Mouse (Mus musculus) lung, postnatal 0 days (tissue): Measurements from ENCODE around the gene Zdhhc14. TPM values are rescaled to one million over a fixed set of nuclear protein-coding genes. Genes with fewer than 3 reads are reported as not detected.
A peak's percentile ranks its signal among the peaks of the same experiment; 100 is the strongest.

Source experiments
- ATAC-seq: fragments of 200-750 bp; cut with Nextera tagmentation; 2 replicates; pipeline ENCODE4 v1.8.0; 2017; ENCODE audit warnings: moderate library complexity
- DNase-seq: peaks from one replicate; pipeline ENCODE4 v3.0.0-alpha.2; 2016; ENCODE audit warnings: low spot score
- H3K27ac ChIP-seq: fragments of 300-500 bp; sonication (generic); 2 replicates; pipeline ENCODE4 v1.5.1; 2014; ENCODE audit warnings: antibody characterized with exemption, mild to moderate bottlenecking, low read length, mixed read lengths
- H3K27me3 ChIP-seq: fragments of 300-500 bp; sonication (generic); replicated peaks from 2 replicates; pipeline ENCODE4 v1.6.1; 2014; ENCODE audit warnings: low read length, mixed read lengths; ENCODE audit not compliant: insufficient read depth
- H3K36me3 ChIP-seq: fragments of 300-500 bp; sonication (generic); 2 replicates; pipeline ENCODE4 v1.6.1; 2014; ENCODE audit warnings: low read length, mixed read lengths; ENCODE audit not compliant: insufficient read depth
- H3K4me1 ChIP-seq: fragments of 300-500 bp; sonication (generic); 2 replicates; pipeline ENCODE4 v1.6.1; 2014; ENCODE audit warnings: antibody characterized with exemption, low read depth, low read length, mixed read lengths; ENCODE audit not compliant: insufficient read depth
- H3K4me2 ChIP-seq: fragments of 300-500 bp; sonication (generic); replicated peaks from 2 replicates; pipeline ENCODE4 v1.6.1; 2014; ENCODE audit warnings: low read depth, mild to moderate bottlenecking, low read length, moderate library complexity, mixed read lengths
- H3K4me3 ChIP-seq: fragments of 300-500 bp; sonication (generic); 2 replicates; pipeline ENCODE4 v1.5.1; 2014; ENCODE audit warnings: low read depth, low read length
- H3K9ac ChIP-seq: fragments of 300-500 bp; sonication (generic); replicated peaks from 2 replicates; pipeline ENCODE4 v1.6.1; 2014; ENCODE audit warnings: low read depth, mild to moderate bottlenecking
- H3K9me3 ChIP-seq: fragments of 300-500 bp; sonication (generic); 2 replicates; pipeline ENCODE4 v1.6.1; 2016; ENCODE audit warnings: low read length, mixed read lengths
- CTCF ChIP-seq: IDR thresholded peaks from 2 replicates; pipeline ENCODE4 v1.5.1; 2016; ENCODE audit warnings: antibody characterized with exemption, mild to moderate bottlenecking
- EP300 ChIP-seq: IDR thresholded peaks from 2 replicates; pipeline ENCODE4 v1.6.1; 2016; ENCODE audit warnings: antibody characterized with exemption, mild to moderate bottlenecking, control low read depth
- WGBS: fragments of 180-500 bp; shearing (Covaris S2); extraction: QIAGEN DNeasy Blood & Tissue Kit; methylation state at CpG from one replicate; pipeline ENCODE4 v1.1.7; 2014; 5-methylcytosine and 5-hydroxymethylcytosine counted together
- polyA plus RNA-seq: library from polyadenylated mRNA; unstranded; fragments of >200 nt; fragmentation: Nextera tagmentation; extraction: Ambion mirVana; gene quantifications from 2 replicates; pipeline ENCODE4 v1.2.1, GENCODE M21; 2015

The Zdhhc14 gene
- polyA plus RNA-seq, 1 experiment from 2014 or later: 4.2 TPM

DNA sequence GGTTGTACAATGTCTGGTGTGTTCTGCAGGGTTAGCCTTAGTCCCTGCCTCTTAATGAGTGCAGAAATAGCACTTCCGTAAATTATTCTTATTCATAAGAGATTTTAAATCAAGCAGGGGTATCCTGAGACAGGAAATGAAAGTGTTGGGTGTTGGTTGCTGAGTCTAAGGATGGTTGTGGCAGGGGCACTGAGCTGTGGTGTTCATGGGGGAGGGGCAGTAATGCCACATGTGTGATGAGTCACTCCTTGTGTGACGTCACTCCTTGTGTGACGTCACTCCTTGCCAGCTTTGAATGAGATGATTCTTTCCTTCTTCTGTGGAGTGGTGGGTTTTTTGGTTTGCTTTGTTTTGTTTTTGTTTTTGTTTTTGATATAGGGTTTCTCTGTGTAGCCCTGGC, 134.0 kb downstream of the Zdhhc14 start:
- no peaks in the 10 kb centered on the region for H3K9me3 ChIP-seq

DNA sequence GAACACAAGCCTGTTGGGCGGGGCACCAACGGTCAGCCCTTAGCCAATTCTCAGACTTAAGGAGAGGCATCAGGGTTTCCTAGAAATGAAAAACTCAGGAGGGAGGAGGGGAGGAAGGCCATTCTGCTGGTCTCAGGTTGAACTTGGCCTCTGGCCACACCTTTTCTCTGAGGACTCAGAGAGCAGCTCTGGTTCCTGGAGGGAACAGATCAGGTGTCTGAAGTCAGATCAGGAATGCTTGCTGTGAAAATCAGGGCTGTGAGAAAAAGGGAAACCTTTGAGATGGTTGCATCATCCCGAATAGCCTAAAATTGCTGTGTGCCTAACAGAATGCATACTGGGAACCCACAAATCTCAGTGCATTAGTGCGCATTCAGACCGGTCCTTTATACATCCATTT, 135.3 kb downstream of the Zdhhc14 start:
- no peak overlapping the region for H3K9ac ChIP-seq
- no peaks in the 10 kb centered on the region for H3K27me3 ChIP-seq
- no peak for TF ChIP-seq EP300
- no peak for TF ChIP-seq CTCF
- H3K4me3 ChIP-seq: no peak overlapping the region
- no peak overlapping the region for H3K27ac ChIP-seq
- WGBS: 81% methylated on average over 5 of the region's 5 CpGs
- ATAC-seq (no peak), DNase-seq (no peak)
- 0 out of 2 replicates have a peak, but pooled peaks cover 4% of the 10 kb centered on the region for H3K4me1 ChIP-seq
- H3K4me2 ChIP-seq: no peak overlapping the region
- no peaks in the 10 kb centered on the region for H3K36me3 ChIP-seq
- no peaks in the 10 kb centered on the region for H3K9me3 ChIP-seq

More for the DNA sequence above, 134.0 kb downstream of the Zdhhc14 start:
- WGBS: 59% methylated on average over 3 of the region's 3 CpGs
- no peak overlapping the region for H3K9ac ChIP-seq
- no peak overlapping the region for H3K4me3 ChIP-seq
- H3K27ac ChIP-seq: no peak overlapping the region
- DNase-seq (no peak), ATAC-seq (no peak)
- H3K36me3 ChIP-seq: no peaks in the 10 kb centered on the region
- 0 out of 2 replicates have a peak, but pooled peaks cover 4% of the 10 kb centered on the region for H3K4me1 ChIP-seq
- TF ChIP-seq EP300 (no peak), CTCF (no peak)
- no peak overlapping the region for H3K4me2 ChIP-seq
- H3K27me3 ChIP-seq: no peaks in the 10 kb centered on the region

DNA sequence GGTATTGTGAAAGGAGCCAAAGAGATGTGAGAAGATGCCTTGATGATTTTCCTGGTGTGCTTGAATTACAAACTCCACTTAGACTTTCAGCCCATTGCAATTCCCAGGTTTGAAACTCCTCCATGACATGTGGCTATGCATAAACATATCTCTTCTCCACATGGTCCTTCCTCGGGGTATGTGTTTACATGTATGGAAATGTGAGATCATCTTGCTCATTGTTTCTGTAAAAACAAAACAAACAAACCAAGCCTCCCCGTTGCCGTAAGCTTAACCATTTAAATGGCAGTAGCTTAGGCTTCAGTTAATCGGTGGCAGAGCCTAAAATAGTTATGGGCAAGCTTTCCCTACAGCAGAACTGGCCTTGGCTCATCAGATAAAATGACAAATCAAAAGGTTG, 137.3 kb downstream of the Zdhhc14 start:
- DNase-seq: peak; percentile 19
- whole genome bisulfite sequencing: 37% methylated on average over 4 of the region's 4 CpGs
- no peaks in the 10 kb centered on the region for H3K27me3 ChIP-seq
- H3K4me2 ChIP-seq: no peak overlapping the region
- H3K9me3 ChIP-seq: no peaks in the 10 kb centered on the region
- no peak overlapping the region for H3K4me3 ChIP-seq
- ATAC-seq: no peak
- H3K27ac ChIP-seq: no peak overlapping the region
- H3K36me3 ChIP-seq: no peaks in the 10 kb centered on the region
- H3K4me1 ChIP-seq: no peaks in the 10 kb centered on the region
- H3K9ac ChIP-seq: no peak overlapping the region
- TF ChIP-seq CTCF (no peak), EP300 (0 out of 2 replicates have a peak, but pooled peaks have one; percentile 28)

DNA sequence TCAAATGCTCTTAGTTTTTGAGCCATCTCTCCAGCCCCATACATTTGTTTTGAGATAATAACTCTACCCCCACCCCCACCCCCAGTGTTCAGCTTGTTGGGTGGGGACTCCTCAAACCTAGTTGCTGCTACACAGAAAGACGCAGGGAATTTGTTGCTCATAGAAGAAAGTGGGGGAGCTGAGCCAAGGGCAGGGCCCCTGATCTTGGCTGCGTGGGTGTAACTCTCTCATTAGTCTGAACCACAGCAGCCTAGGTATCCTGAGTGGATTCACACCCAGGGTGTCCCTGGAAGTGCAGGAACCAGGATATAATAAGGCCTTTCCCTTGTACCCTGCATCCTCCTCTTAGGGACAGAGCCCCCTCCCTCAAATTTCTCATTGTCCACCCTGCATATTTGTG, 142.9 kb downstream of the Zdhhc14 start:
- Histone ChIP-seq H3K36me3 (no peaks in the 10 kb centered on the region), H3K9ac (no peak overlapping the region), H3K27ac (no peak overlapping the region), H3K4me3 (no peak overlapping the region), H3K27me3 (no peaks in the 10 kb centered on the region), H3K4me2 (no peak overlapping the region), H3K4me1 (no peaks in the 10 kb centered on the region), H3K9me3 (no peaks in the 10 kb centered on the region)
- 67% methylated on average over 2 of the region's 2 CpGs for WGBS
- no peak for DNase-seq
- no peak for ATAC-seq
- TF ChIP-seq EP300 (no peak), CTCF (no peak)

DNA sequence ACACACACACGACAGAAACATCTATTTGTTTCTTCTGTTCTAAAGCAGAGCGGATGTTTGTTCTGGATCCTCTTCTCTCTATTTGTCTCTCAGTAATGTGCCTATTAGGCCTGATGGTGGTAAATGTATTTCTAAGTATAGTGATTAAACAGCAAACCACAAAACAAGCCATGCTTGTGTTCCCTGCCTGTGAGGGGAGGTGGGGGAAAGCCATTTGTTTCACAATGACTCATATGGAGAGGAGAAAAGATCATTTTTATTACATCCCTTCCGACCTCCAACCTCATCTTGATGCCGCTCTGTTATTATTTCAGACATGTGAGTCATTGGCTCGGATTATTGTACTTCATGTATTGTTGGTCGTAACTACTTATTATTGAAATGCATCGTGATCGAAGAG, 149.1 kb downstream of the Zdhhc14 start:
- 82% methylated on average over 8 of the region's 8 CpGs for WGBS
- Histone ChIP-seq H3K4me3 (no peak overlapping the region), H3K4me1 (no peaks in the 10 kb centered on the region), H3K4me2 (no peak overlapping the region), H3K9me3 (no peaks in the 10 kb centered on the region), H3K27me3 (no peaks in the 10 kb centered on the region), H3K9ac (no peak overlapping the region), H3K27ac (no peak overlapping the region), H3K36me3 (no peaks in the 10 kb centered on the region)
- ATAC-seq (no peak), DNase-seq (no peak)
- no peak for TF ChIP-seq EP300
- TF ChIP-seq CTCF: no peak

DNA sequence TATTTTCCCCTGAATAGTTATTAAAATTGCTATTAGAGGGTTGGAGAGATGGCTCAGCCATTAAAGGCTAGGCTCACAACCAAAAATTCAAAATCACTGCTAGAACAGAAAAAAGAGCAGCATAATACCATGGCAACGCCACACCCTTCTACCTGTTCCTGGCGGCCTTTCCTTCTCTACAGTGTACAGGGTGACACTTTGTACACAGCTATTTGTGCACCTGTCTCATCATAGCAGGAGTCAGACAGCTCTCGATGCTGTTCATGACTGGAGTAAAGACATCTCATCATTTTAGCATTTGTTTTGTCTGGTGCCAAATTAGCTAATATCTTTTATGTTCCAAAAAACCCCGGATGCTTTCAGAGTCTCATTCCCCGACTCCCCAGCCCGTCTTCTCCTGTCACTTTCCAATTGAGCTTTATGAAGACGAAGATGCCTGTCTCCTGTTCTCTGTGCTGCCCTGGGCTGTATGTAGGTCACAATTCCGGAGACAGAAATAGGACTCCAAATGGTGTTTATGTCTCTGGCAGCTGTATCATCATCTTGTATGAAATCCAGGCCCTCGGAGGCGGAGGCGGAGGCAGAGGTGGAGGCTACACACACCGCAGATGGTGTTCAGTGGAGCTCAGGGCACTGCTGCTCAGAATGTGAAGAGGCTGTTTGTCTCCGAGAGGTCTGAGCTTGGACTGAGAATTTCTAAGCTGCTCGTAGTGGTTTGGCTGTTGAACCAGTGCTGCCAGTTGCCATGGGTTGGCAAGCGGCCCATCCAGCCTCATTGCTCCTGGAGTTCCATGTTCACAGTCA, 150.8 kb downstream of the Zdhhc14 start:
- Histone ChIP-seq H3K9me3 (no peaks in the 10 kb centered on the region), H3K4me3 (no peak overlapping the region), H3K9ac (no peak overlapping the region), H3K4me2 (no peak overlapping the region), H3K27ac (no peak overlapping the region), H3K27me3 (no peaks in the 10 kb centered on the region), H3K4me1 (no peaks in the 10 kb centered on the region), H3K36me3 (no peaks in the 10 kb centered on the region)
- TF ChIP-seq CTCF: no peak
- TF ChIP-seq EP300: no peak
- WGBS: 52% methylated on average over 15 of the region's 15 CpGs
- ATAC-seq (peak; percentile 14; the same call in 1 of the 2 replicates), DNase-seq (peak; percentile 11)
